Mouse (Mus musculus) duodenum, adult 2 months (tissue): ENCODE results near the gene Wipf2. TPM values are rescaled to one million over a fixed set of nuclear protein-coding genes. Genes with fewer than 3 reads are reported as not detected.

Experiments
- polyA plus RNA-seq: library from polyadenylated mRNA; depleted of rRNA; stranded (reverse); fragments of >200 nt; gene quantifications from 2 replicates; pipeline ENCODE4 v1.2.3, GENCODE M21; 2012; ENCODE audit warnings: low replicate concordance; rRNA removed

The Wipf2 gene
- polyA plus RNA-seq, result 10.8 and 18.0 TPM in 2 replicates

GRCm38 (mm10) chr11:98863028-98863750 lies at the start of gene Wipf2:
Wipf2 (plus strand) TSS chr11:98863638.

DNA sequence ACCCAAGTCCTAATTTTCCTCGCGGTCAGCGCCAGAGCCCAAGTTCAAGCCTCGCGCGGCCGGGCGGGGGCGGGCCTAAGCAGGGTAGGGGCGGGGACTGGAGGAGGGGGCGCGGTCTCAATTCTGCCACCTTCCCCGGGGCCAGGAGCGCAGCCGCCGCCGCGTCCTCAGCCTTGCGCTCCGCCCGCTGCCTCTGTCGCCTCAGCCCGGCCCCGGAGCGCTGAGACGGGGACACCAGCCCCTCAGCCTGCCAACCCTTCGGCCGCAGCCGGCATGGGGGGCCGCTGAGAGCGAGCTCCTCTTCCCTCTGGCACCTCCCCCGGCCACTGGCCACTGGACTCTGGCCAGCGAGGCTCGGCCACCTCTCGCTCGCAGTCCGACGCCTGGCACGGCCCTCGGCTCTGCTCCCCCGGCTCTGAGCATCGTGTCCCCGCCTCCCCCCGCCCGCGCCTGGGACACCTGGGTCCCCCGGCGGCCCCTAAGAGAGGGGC lies 26.7 kb upstream of the Wipf2 start, which contains the start of gene Rapgefl1:
Rapgefl1 (plus strand) TSS at position 135 of the 491 bp plus-strand sequence.

DNA sequence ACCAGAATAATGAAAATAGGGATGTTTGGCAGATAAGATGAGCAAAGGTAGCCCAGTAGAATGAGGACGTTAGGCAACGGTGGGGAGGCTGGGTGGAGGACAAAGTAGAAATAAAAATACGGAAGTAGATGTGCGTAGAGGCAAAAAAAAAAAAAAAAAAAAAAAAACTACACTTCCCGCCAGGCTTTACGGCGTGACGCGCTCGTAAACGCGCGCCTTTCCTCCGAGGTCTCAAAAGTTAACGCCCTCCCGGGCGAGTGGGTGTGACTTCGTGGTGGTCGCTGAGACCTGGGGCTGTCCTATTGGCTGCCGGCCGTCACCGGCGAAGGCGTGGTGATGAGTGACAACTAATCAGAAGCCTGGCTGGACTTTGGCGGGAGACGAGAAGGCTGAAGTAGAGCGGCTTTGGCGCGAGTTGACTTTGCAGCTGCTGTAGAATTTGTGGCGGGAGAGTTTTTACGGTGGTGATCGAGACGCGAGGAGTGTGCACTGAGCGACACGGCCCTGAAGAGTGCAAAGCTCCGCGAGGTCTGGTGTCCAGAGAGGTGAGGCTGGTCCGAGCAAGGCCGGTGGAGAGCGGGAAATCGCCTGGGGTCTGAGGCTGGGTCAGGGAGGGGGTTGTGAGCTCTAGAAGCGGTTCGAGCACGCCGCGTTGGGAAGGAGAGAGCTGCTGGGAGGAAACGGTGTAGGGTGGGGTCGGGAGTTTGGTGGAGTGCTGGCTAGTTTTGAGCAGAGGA lies 44.2 kb downstream of the Wipf2 start, which contains the start of gene Cdc6:
Cdc6 (plus strand) TSS at position 365 of the 737 bp plus-strand sequence.

GRCm38 (mm10) chr11:98927438-98928076 lies 64.1 kb downstream of the Wipf2 start, which contains the start of gene Rara:
Rara (plus strand) TSS chr11:98927818.

Other genes starting within 250 kb of the Wipf2 start
- gene Gm12355, start 238.0 kb upstream of the Wipf2 start, polyA plus RNA-seq, result not detected in 2 replicates
- gene Gsdma3, start 237.3 kb upstream of the Wipf2 start, polyA plus RNA-seq, result not detected in 2 replicates
- 0.38 and 44.1 TPM in 2 replicates for gene Gsdma2, start 216.9 kb upstream of the Wipf2 start, polyA plus RNA-seq
- 0.23 and 0.46 TPM in 2 replicates for gene Gsdma, start 199.3 kb upstream of the Wipf2 start, polyA plus RNA-seq
- gene Psmd3, start 181.1 kb upstream of the Wipf2 start, polyA plus RNA-seq, result 152 and 167 TPM in 2 replicates
- gene Csf3, start 162.4 kb upstream of the Wipf2 start, polyA plus RNA-seq, result 0.13 TPM in 1 of 2 replicates, not detected in the other
- gene Med24, start 134.2 kb upstream of the Wipf2 start, polyA plus RNA-seq, result 51.4 and 68.3 TPM in 2 replicates
- 78.1 and 149 TPM in 2 replicates for gene Thra, start 123.0 kb upstream of the Wipf2 start, polyA plus RNA-seq
- gene Nr1d1, start 88.3 kb upstream of the Wipf2 start, polyA plus RNA-seq, result 91.9 and 211 TPM in 2 replicates
- gene Msl1, start 68.1 kb upstream of the Wipf2 start, polyA plus RNA-seq, result 24.9 and 48.0 TPM in 2 replicates
- gene Casc3, start 58.7 kb upstream of the Wipf2 start, polyA plus RNA-seq, result 18.0 and 20.3 TPM in 2 replicates
- 25.4 and 30.7 TPM in 2 replicates for gene Rapgefl1, start 26.9 kb upstream of the Wipf2 start, polyA plus RNA-seq
- 0.12 and 0.36 TPM in 2 replicates for gene Cdc6, start 44.2 kb downstream of the Wipf2 start, polyA plus RNA-seq
- gene Rara, start 64.2 kb downstream of the Wipf2 start, polyA plus RNA-seq, result 39.4 and 56.7 TPM in 2 replicates
- gene Gjd3, start 119.4 kb downstream of the Wipf2 start, polyA plus RNA-seq, result 3.4 and 7.4 TPM in 2 replicates
- 2.1 and 3.1 TPM in 2 replicates for gene Top2a, start 160.6 kb downstream of the Wipf2 start, polyA plus RNA-seq
- gene Igfbp4, start 177.6 kb downstream of the Wipf2 start, polyA plus RNA-seq, result 112 and 133 TPM in 2 replicates
- gene Tns4, start 225.7 kb downstream of the Wipf2 start, polyA plus RNA-seq, result 14.9 and 27.4 TPM in 2 replicates